Mouse (Mus musculus): ENCODE measurements around the gene Nudt16l1. TPM values are rescaled to one million over a fixed set of nuclear protein-coding genes. Genes with fewer than 3 reads are reported as not detected.

Nudt16l1 gene
- polyA plus RNA-seq, 1 experiment = 46.1 TPM

DNA sequence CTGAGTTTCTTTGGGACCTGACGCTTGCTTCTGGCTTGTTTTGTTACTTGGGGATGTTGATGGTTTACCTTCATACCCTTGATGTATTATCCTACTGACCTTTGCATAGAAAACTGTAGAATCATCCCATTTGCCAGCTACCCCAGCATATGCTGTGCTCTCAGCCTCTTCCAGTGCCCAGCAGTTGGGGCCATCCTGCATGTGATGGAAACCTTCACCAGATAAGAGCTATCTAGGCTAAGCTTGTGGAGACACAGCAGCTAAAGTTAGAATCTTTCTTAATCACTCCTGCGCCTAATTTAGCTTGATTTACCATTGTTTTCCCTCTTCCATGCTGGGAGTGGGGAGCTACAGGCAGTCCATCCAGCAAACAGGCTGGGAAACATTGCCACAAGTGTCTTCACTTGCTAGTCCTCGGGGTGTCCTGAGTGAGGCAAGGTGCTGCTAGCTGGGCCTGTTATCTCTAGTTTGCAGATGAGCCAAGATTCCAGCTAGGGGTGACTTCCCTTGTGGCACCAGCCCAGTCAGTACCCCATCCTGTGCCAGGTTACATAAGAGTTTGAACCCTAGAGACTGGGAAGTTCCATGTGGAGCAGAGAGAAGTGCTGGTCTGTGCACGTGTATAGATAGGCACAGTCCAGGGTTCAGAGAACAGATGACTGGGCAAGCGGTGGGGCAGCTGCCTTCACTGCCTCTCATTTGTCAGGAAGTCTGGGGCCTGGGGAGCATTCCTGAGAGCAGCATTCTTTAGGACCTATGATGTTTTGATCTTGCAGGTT lies 42.1 kb upstream of the Nudt16l1 start:
- H3K27me3 ChIP-seq (ENCODE audit: control insufficient read depth, insufficient read depth, insufficient read length) = no peaks in the 10 kb centered on the region
- H3K79me2 ChIP-seq (ENCODE audit: control insufficient read depth, insufficient read depth) = peaks cover 18% of the 10 kb centered on the region
- peak overlapping the region; percentile 40 for H3K4me2 ChIP-seq (ENCODE audit: low read depth)
- H3K4me3 ChIP-seq = no peak overlapping the region
- no peaks in the 10 kb centered on the region for H3K36me3 ChIP-seq (ENCODE audit: control insufficient read depth, insufficient read depth)
- H3ac ChIP-seq (ENCODE audit: control insufficient read depth, insufficient read length) = no peak overlapping the region
- TF ChIP-seq MYOD1 (IDR thresholded peaks at IDR 0.05; ENCODE audit: control insufficient read depth in 1 of 3, insufficient read length in 2 of 3, low read depth in 2 of 3) = peak in 2 of 3 experiments; percentile 15 to 58
- TF ChIP-seq POLR2A (IDR thresholded peaks at IDR 0.05; ENCODE audit: insufficient read length, low read depth) = no peak
- TF ChIP-seq TCF12 (IDR thresholded peaks at IDR 0.05; ENCODE audit: insufficient read depth, poor library complexity, severe bottlenecking) = peak; percentile 24
- peak in 2 of 3 experiments; percentile 37 to 79 for TF ChIP-seq MYOG (IDR thresholded peaks at IDR 0.05; ENCODE audit: control insufficient read depth in 1 of 3, insufficient read depth in 1 of 3, insufficient read length in 2 of 3, low read depth in 2 of 3)

DNA sequence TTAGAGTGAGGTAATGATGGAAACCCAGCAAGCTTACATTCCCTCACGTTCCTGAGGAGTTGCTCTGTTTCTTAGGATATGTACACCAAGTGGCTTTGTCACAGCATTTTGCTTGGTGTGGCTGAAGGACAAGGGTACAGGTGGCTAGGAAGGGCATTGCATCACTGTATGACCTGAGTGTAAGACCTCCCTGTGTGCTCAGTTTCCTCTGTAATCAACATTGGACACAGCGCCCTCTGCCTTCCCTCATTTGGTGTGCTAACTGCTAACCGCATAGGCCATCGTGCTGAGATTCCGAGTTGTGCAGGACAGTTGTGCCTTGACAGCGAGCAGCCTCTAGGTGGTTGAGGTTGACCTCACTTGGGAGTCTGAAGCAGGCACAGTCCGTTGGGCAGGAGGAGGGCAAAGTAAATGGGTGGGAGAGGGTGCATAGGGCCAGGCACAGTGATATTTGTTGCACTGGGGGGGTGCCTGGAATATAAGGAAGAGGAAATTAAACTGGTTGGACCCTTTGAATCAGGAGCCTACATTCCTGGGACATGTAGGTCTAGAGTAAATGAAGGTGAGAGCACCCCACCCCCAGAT lies 41.3 kb upstream of the Nudt16l1 start:
- Histone ChIP-seq H3K4me2 (ENCODE audit: low read depth) (no peak overlapping the region), H3K27me3 (ENCODE audit: control insufficient read depth, insufficient read depth, insufficient read length) (no peaks in the 10 kb centered on the region), H3K4me3 (no peak overlapping the region), H3ac (ENCODE audit: control insufficient read depth, insufficient read length) (no peak overlapping the region), H3K79me2 (ENCODE audit: control insufficient read depth, insufficient read depth) (peaks cover 17% of the 10 kb centered on the region), H3K36me3 (ENCODE audit: control insufficient read depth, insufficient read depth) (no peaks in the 10 kb centered on the region)
- TF ChIP-seq TCF3 (IDR thresholded peaks at IDR 0.05; ENCODE audit: insufficient read length, low read depth) (no peak), SRF (IDR thresholded peaks at IDR 0.05; ENCODE audit: control insufficient read depth, insufficient read length, low read depth) (no peak)

DNA sequence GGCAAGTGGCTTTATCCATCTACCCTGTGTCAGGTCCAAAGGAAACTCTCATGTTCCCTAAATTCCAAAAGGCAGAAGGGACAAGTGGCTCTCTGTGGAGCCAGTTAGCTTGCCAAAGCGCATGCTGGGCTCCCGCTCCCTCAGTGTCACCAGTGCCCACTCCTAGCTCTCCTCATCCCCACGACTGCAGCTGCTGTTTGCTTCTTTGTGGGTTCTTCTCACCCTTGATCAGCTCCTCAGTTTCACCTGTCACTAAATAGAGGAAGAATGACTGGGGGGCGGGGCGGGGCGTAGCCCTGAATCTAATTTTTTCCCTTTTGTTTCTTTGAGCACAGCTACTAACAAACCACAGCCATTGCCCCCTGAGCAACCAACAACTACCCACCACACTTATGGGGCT lies 39.7 kb upstream of the Nudt16l1 start:
- no peak overlapping the region for H3ac ChIP-seq (ENCODE audit: control insufficient read depth, insufficient read length)
- TF ChIP-seq E2F4 (IDR thresholded peaks at IDR 0.05; ENCODE audit: insufficient read depth) (no peak), MYOD1 (IDR thresholded peaks at IDR 0.05; ENCODE audit: control insufficient read depth in 1 of 3, insufficient read length in 2 of 3, low read depth in 2 of 3) (peak; percentile 13 to 88 (median 79)), SRF (IDR thresholded peaks at IDR 0.05; ENCODE audit: control insufficient read depth, insufficient read length, low read depth) (no peak), CEBPB (IDR thresholded peaks at IDR 0.05; ENCODE audit: insufficient read depth, poor library complexity, severe bottlenecking) (no peak), MYOG (IDR thresholded peaks at IDR 0.05; ENCODE audit: control insufficient read depth in 1 of 3, insufficient read depth in 1 of 3, insufficient read length in 2 of 3, low read depth in 2 of 3) (peak; percentile 47 to 95 (median 68))
- H3K4me3 ChIP-seq = no peak overlapping the region
- H3K27me3 ChIP-seq (ENCODE audit: control insufficient read depth, insufficient read depth, insufficient read length) = no peaks in the 10 kb centered on the region
- peak overlapping the region; percentile 40 for H3K4me2 ChIP-seq (ENCODE audit: low read depth)
- H3K36me3 ChIP-seq (ENCODE audit: control insufficient read depth, insufficient read depth) = no peaks in the 10 kb centered on the region
- peaks cover 14% of the 10 kb centered on the region for H3K79me2 ChIP-seq (ENCODE audit: control insufficient read depth, insufficient read depth)

GRCm38 (mm10) chr16:4899711-4900110 lies 38.9 kb upstream of the Nudt16l1 start:
- Histone ChIP-seq H3K4me3 (no peak overlapping the region), H3K36me3 (ENCODE audit: control insufficient read depth, insufficient read depth) (no peaks in the 10 kb centered on the region), H3K4me2 (ENCODE audit: low read depth) (no peak overlapping the region), H3ac (ENCODE audit: control insufficient read depth, insufficient read length) (no peak overlapping the region), H3K27me3 (ENCODE audit: control insufficient read depth, insufficient read depth, insufficient read length) (no peaks in the 10 kb centered on the region), H3K79me2 (ENCODE audit: control insufficient read depth, insufficient read depth) (peaks cover 15% of the 10 kb centered on the region)
- TF ChIP-seq TCF12 (IDR thresholded peaks at IDR 0.05; ENCODE audit: insufficient read depth, poor library complexity, severe bottlenecking) = no peak

- Histone ChIP-seq H3K79me2 (ENCODE audit: control insufficient read depth, insufficient read depth) (peaks cover 20% of the 10 kb centered on the region), H3K4me3 (no peak overlapping the region), H3K4me2 (ENCODE audit: low read depth) (no peak overlapping the region), H3ac (ENCODE audit: control insufficient read depth, insufficient read length) (no peak overlapping the region), H3K27me3 (ENCODE audit: control insufficient read depth, insufficient read depth, insufficient read length) (no peaks in the 10 kb centered on the region), H3K36me3 (ENCODE audit: control insufficient read depth, insufficient read depth) (no peaks in the 10 kb centered on the region)
- TF ChIP-seq MAX (IDR thresholded peaks at IDR 0.05; ENCODE audit: low read depth) = no peak
- no peak for TF ChIP-seq TCF3 (IDR thresholded peaks at IDR 0.05; ENCODE audit: insufficient read length, low read depth)
- no peak for TF ChIP-seq REST (IDR thresholded peaks at IDR 0.05; ENCODE audit: insufficient read depth, insufficient read length)
- TF ChIP-seq SRF (IDR thresholded peaks at IDR 0.05; ENCODE audit: control insufficient read depth, insufficient read length, low read depth) = no peak
- no peak for TF ChIP-seq POLR2A (IDR thresholded peaks at IDR 0.05; ENCODE audit: insufficient read length, low read depth)
- no peak for TF ChIP-seq MYOG (IDR thresholded peaks at IDR 0.05; ENCODE audit: control insufficient read depth in 1 of 3, insufficient read depth in 1 of 3, insufficient read length in 2 of 3, low read depth in 2 of 3)
- no peak for TF ChIP-seq CEBPB (IDR thresholded peaks at IDR 0.05; ENCODE audit: insufficient read depth, poor library complexity, severe bottlenecking)
- no peak for TF ChIP-seq MYOD1 (IDR thresholded peaks at IDR 0.05; ENCODE audit: control insufficient read depth in 1 of 3, insufficient read length in 2 of 3, low read depth in 2 of 3)
- no peak for TF ChIP-seq E2F4 (IDR thresholded peaks at IDR 0.05; ENCODE audit: insufficient read depth)
- no peak for TF ChIP-seq TCF12 (IDR thresholded peaks at IDR 0.05; ENCODE audit: insufficient read depth, poor library complexity, severe bottlenecking)
- no peak for TF ChIP-seq POLR2AphosphoS2 (IDR thresholded peaks at IDR 0.05; ENCODE audit: insufficient read length, low read depth)
- TF ChIP-seq USF1 (IDR thresholded peaks at IDR 0.05; ENCODE audit: low read depth) = no peak
These were observed 37.4 kb upstream of the Nudt16l1 start for GRCm38 (mm10) chr16:4901167-4901566.

Measured in myocyte (in vitro differentiated cells).